Mouse (Mus musculus): ENCODE results near the gene Ubtd1.

DNA sequence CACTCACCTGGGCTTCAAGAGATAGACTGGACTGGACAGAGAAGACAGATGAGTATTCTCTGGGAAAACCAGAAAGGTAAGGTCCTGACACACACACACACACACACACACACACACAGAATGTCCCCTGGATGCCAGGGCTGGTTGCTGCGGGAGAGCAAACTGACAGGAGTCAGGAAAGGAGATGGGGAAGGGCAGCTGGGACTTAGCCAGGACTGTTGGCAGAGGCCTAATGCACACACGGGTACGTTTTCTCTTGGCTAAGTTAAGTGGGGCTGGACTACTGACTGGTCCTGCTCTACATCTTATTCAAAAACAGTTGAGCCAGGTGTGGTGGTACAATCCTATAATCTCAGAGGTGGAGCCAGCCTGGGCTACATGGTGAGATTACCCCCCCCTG is 54.8 kb downstream of the Ubtd1 start:
- TF ChIP-seq CTCF (IDR thresholded peaks at IDR 0.05; ENCODE audit: control insufficient read depth, insufficient read depth, insufficient read length) (no peak), USF1 (IDR thresholded peaks at IDR 0.05; ENCODE audit: low read depth) (no peak), MAX (IDR thresholded peaks at IDR 0.05) (no peak), MYOG (IDR thresholded peaks at IDR 0.05; ENCODE audit: control insufficient read depth, extremely low read depth, insufficient read length) (no peak), MYOD1 (IDR thresholded peaks at IDR 0.05; ENCODE audit: control insufficient read depth, insufficient read length, low read depth) (no peak), CEBPB (IDR thresholded peaks at IDR 0.05; ENCODE audit: low read depth) (no peak)

All from C2C12 (cell line).